Mouse (Mus musculus) embryonic facial prominence, embryonic 14.5 days (tissue): ENCODE results near the gene Dusp18. TPM values are rescaled to one million over a fixed set of nuclear protein-coding genes. Genes with fewer than 3 reads are reported as not detected.

ENCODE experiments used
- ATAC-seq: fragments of 200-750 bp; cut with Nextera tagmentation; 2 replicates; pipeline ENCODE4 v1.8.0; 2017; ENCODE audit warnings: low read depth, moderate number of reproducible peaks, moderate TSS enrichment
- DNase-seq: peaks from one replicate; pipeline ENCODE4 v3.0.0-alpha.2; 2015; ENCODE audit warnings: low spot score
- H3K27ac ChIP-seq: fragments of 300-500 bp; sonication (generic); replicated peaks from 2 replicates; pipeline ENCODE4 v1.5.1; 2014; ENCODE audit warnings: low read depth, mild to moderate bottlenecking, low read length, moderate library complexity
- H3K27me3 ChIP-seq: fragments of 300-500 bp; sonication (generic); replicated peaks from 2 replicates; pipeline ENCODE4 v1.6.1; 2014; ENCODE audit warnings: low read length; ENCODE audit not compliant: control insufficient read depth, insufficient read depth
- H3K36me3 ChIP-seq: fragments of 300-500 bp; sonication (generic); 2 replicates; pipeline ENCODE4 v1.6.1; 2014; ENCODE audit warnings: low read length, mixed read lengths; ENCODE audit not compliant: control insufficient read depth, insufficient read depth
- H3K4me1 ChIP-seq: fragments of 300-500 bp; sonication (generic); 2 replicates; pipeline ENCODE4 v1.6.1; 2014; ENCODE audit warnings: antibody characterized with exemption, low read length; ENCODE audit not compliant: control insufficient read depth, insufficient read depth
- H3K4me2 ChIP-seq: fragments of 300-500 bp; sonication (generic); 2 replicates; pipeline ENCODE4 v1.6.1; 2014; ENCODE audit warnings: low read depth, mild to moderate bottlenecking, low read length, moderate library complexity, mixed read lengths
- H3K4me3 ChIP-seq: fragments of 300-500 bp; sonication (generic); 2 replicates; pipeline ENCODE4 v1.5.1; 2014; ENCODE audit warnings: low read depth, mild to moderate bottlenecking, low read length
- H3K9ac ChIP-seq: fragments of 300-500 bp; sonication (generic); 2 replicates; pipeline ENCODE4 v1.6.1; 2014; ENCODE audit warnings: low read depth, mild to moderate bottlenecking, low read length, moderate library complexity, mixed read lengths
- H3K9me3 ChIP-seq: fragments of 300-500 bp; sonication (generic); 2 replicates; pipeline ENCODE4 v1.6.1; 2016; ENCODE audit warnings: low read length; ENCODE audit not compliant: control insufficient read depth
- WGBS: fragments of 180-500 bp; shearing (Covaris S2); extraction: QIAGEN DNeasy Blood & Tissue Kit; methylation state at CpG from one replicate; pipeline ENCODE4 v1.1.7; 2014; 5-methylcytosine and 5-hydroxymethylcytosine counted together
- polyA plus RNA-seq: library from polyadenylated mRNA; unstranded; fragments of >200 nt; fragmentation: Nextera tagmentation; extraction: Ambion mirVana; gene quantifications from 2 replicates; pipeline ENCODE4 v1.2.1, GENCODE M21; 2014

Gene Dusp18
- polyA plus RNA-seq, 1 experiment from 2014 or later, result 10.5 TPM

GRCm38 (mm10) chr11:3912875-3913271 lies 17.8 kb downstream of the Dusp18 start:
- peak; percentile 35 for DNase-seq
- no peaks in the 10 kb centered on the region for H3K36me3 ChIP-seq
- peak overlapping the region; percentile 69 for H3K9ac ChIP-seq
- no peaks in the 10 kb centered on the region for H3K27me3 ChIP-seq
- H3K4me2 ChIP-seq, result peak overlapping the region; percentile 69
- WGBS, result 2% methylated on average over 11 of the region's 16 CpGs
- H3K4me1 ChIP-seq, result peaks cover 20% of the 10 kb centered on the region
- no peak for ATAC-seq
- no peaks in the 10 kb centered on the region for H3K9me3 ChIP-seq
- H3K27ac ChIP-seq, result no peak overlapping the region
- H3K4me3 ChIP-seq, result peak overlapping the region; percentile 60

- under 1% methylated on average over 42 of the region's 65 CpGs for WGBS
- peak; percentile 90 for ATAC-seq
Measured at GRCm38 (mm10) chr11:3913316-3914108, 18.5 kb downstream of the Dusp18 start.

GRCm38 (mm10) chr11:3914109-3914840 lies 19.2 kb downstream of the Dusp18 start, which contains the start of gene Slc35e4:
TSS of gene Slc35e4 (minus strand) at chr11:3914664.
- Histone ChIP-seq H3K4me3 (peak within 1 kb of the TSS; percentile 60), H3K27ac (peak within 1 kb of the TSS; percentile 84), H3K4me2 (peak within 1 kb of the TSS; percentile 69), H3K4me1 (peaks cover 20% of the 10 kb centered on the region), H3K9ac (peak within 1 kb of the TSS; percentile 69), H3K27me3 (no peaks in the 10 kb centered on the region), H3K9me3 (no peaks in the 10 kb centered on the region), H3K36me3 (no peaks in the 10 kb centered on the region)
- DNase-seq (peak; percentile 87), ATAC-seq (peak; percentile 71)
- WGBS, result under 1% methylated on average over 28 of the region's 28 CpGs

More at GRCm38 (mm10) chr11:3913316-3914108, 18.5 kb downstream of the Dusp18 start:
- H3K27ac ChIP-seq, result peak overlapping the region; percentile 84
- H3K36me3 ChIP-seq, result no peaks in the 10 kb centered on the region
- no peaks in the 10 kb centered on the region for H3K27me3 ChIP-seq
- peak overlapping the region; percentile 69 for H3K9ac ChIP-seq
- H3K4me1 ChIP-seq, result peaks cover 20% of the 10 kb centered on the region
- peak; percentile 95 for DNase-seq
- peak overlapping the region; percentile 69 for H3K4me2 ChIP-seq
- H3K9me3 ChIP-seq, result no peaks in the 10 kb centered on the region
- H3K4me3 ChIP-seq, result peak overlapping the region; percentile 60

GRCm38 (mm10) chr11:3918738-3919137 lies 23.7 kb downstream of the Dusp18 start:
- H3K9me3 ChIP-seq, result no peaks in the 10 kb centered on the region
- no peak overlapping the region for H3K4me3 ChIP-seq
- no peaks in the 10 kb centered on the region for H3K4me1 ChIP-seq
- DNase-seq (no peak), ATAC-seq (no peak)
- peaks cover 11% of the 10 kb centered on the region for H3K36me3 ChIP-seq
- no peak overlapping the region for H3K4me2 ChIP-seq
- no peaks in the 10 kb centered on the region for H3K27me3 ChIP-seq
- WGBS, result 38% methylated on average over 1 of the region's 1 CpGs
- H3K9ac ChIP-seq, result no peak overlapping the region
- H3K27ac ChIP-seq, result no peak overlapping the region

- Histone ChIP-seq H3K27ac (no peak overlapping the region), H3K4me3 (no peak overlapping the region), H3K4me1 (no peaks in the 10 kb centered on the region), H3K27me3 (no peaks in the 10 kb centered on the region), H3K36me3 (peaks cover 18% of the 10 kb centered on the region), H3K9me3 (no peaks in the 10 kb centered on the region), H3K9ac (no peak overlapping the region), H3K4me2 (no peak overlapping the region)
- no peak for ATAC-seq
- 93% methylated on average over 7 of the region's 7 CpGs for WGBS
- no peak for DNase-seq
Measured at GRCm38 (mm10) chr11:3920476-3920875, 25.4 kb downstream of the Dusp18 start.

GRCm38 (mm10) chr11:3921281-3921850 lies 26.3 kb downstream of the Dusp18 start:
- no peaks in the 10 kb centered on the region for H3K4me1 ChIP-seq
- no peak overlapping the region for H3K4me3 ChIP-seq
- H3K9me3 ChIP-seq, result no peaks in the 10 kb centered on the region
- no peak for ATAC-seq
- H3K36me3 ChIP-seq, result peaks cover 18% of the 10 kb centered on the region
- no peak overlapping the region for H3K27ac ChIP-seq
- peak; percentile 66 for DNase-seq
- H3K4me2 ChIP-seq, result no peak overlapping the region
- no peak overlapping the region for H3K9ac ChIP-seq
- H3K27me3 ChIP-seq, result no peaks in the 10 kb centered on the region
- 35% methylated on average over 8 of the region's 8 CpGs for WGBS

GRCm38 (mm10) chr11:3922115-3922514 lies 27.1 kb downstream of the Dusp18 start:
- H3K4me1 ChIP-seq, result no peaks in the 10 kb centered on the region
- H3K9me3 ChIP-seq, result no peaks in the 10 kb centered on the region
- ATAC-seq, result no peak
- 91% methylated on average over 9 of the region's 9 CpGs for WGBS
- no peaks in the 10 kb centered on the region for H3K27me3 ChIP-seq
- H3K4me3 ChIP-seq, result no peak overlapping the region
- H3K9ac ChIP-seq, result no peak overlapping the region
- no peak overlapping the region for H3K27ac ChIP-seq
- DNase-seq, result no peak
- H3K36me3 ChIP-seq, result peaks cover 18% of the 10 kb centered on the region
- H3K4me2 ChIP-seq, result no peak overlapping the region

- H3K9me3 ChIP-seq, result no peaks in the 10 kb centered on the region
- no peaks in the 10 kb centered on the region for H3K27me3 ChIP-seq
- no peak overlapping the region for H3K27ac ChIP-seq
- ATAC-seq (no peak), DNase-seq (no peak)
- no peak overlapping the region for H3K4me2 ChIP-seq
- no peaks in the 10 kb centered on the region for H3K4me1 ChIP-seq
- peaks cover 18% of the 10 kb centered on the region for H3K36me3 ChIP-seq
- H3K9ac ChIP-seq, result no peak overlapping the region
- H3K4me3 ChIP-seq, result no peak overlapping the region
- 94% methylated on average over 6 of the region's 6 CpGs for WGBS
Measured at GRCm38 (mm10) chr11:3922731-3923130, 27.7 kb downstream of the Dusp18 start.
